Mouse (Mus musculus) midbrain, embryonic 12.5 days (tissue): ENCODE measurements at regions not wholly inside any gene's neighbourhood (a gene's known extent, or its start where the extent isn't known, plus 50 kb on each side); places are given as distances from the start of the nearest gene placed in this dataset.

Source experiments
- ATAC-seq: fragments of 200-750 bp; cut with Nextera tagmentation; 2 replicates; pipeline ENCODE4 v1.8.0; 2017; ENCODE audit warnings: low read depth, moderate TSS enrichment, moderate library complexity; ENCODE audit not compliant: low FRiP score
- H3K27ac ChIP-seq: fragments of 300-500 bp; sonication (generic); replicated peaks from 2 replicates; pipeline ENCODE4 v1.5.1; 2016; ENCODE audit warnings: mild to moderate bottlenecking
- H3K27me3 ChIP-seq: fragments of 300-500 bp; sonication (generic); 2 replicates; pipeline ENCODE4 v1.6.1; 2016; ENCODE audit warnings: mild to moderate bottlenecking
- H3K36me3 ChIP-seq: fragments of 300-500 bp; sonication (generic); 2 replicates; pipeline ENCODE4 v1.6.1; 2016
- H3K4me1 ChIP-seq: fragments of 300-500 bp; sonication (generic); 2 replicates; pipeline ENCODE4 v1.6.1; 2016
- H3K4me2 ChIP-seq: fragments of 300-500 bp; sonication (generic); replicated peaks from 2 replicates; pipeline ENCODE4 v1.6.1; 2016; ENCODE audit warnings: mild to moderate bottlenecking, moderate library complexity
- H3K4me3 ChIP-seq: fragments of 300-500 bp; sonication (generic); 2 replicates; pipeline ENCODE4 v1.5.1; 2016; ENCODE audit warnings: mild to moderate bottlenecking
- H3K9ac ChIP-seq: fragments of 300-500 bp; sonication (generic); replicated peaks from 2 replicates; pipeline ENCODE4 v1.6.1; 2016; ENCODE audit warnings: mild to moderate bottlenecking, moderate library complexity
- H3K9me3 ChIP-seq: fragments of 300-500 bp; sonication (generic); 2 replicates; pipeline ENCODE4 v1.6.1; 2016; ENCODE audit warnings: mild to moderate bottlenecking
- WGBS: fragments of 180-500 bp; shearing (Covaris S2); methylation state at CpG from one replicate; pipeline ENCODE4 v1.1.7; 2016; 5-methylcytosine and 5-hydroxymethylcytosine counted together

- H3K36me3 ChIP-seq: peaks cover 11% of the 10 kb centered on the region; the same call in 1 of the 2 replicates
- H3K4me3 ChIP-seq: peak overlapping the region; percentile 65
- no peak overlapping the region for H3K27ac ChIP-seq
- WGBS: 32% methylated on average over 34 of the region's 34 CpGs
- peaks cover 4% of the 10 kb centered on the region; the same call in 1 of the 2 replicates for H3K4me1 ChIP-seq
- H3K27me3 ChIP-seq: no peaks in the 10 kb centered on the region
- H3K4me2 ChIP-seq: peak overlapping the region; percentile 66
- ATAC-seq: peak; percentile 82
- H3K9ac ChIP-seq: peak overlapping the region; percentile 74
- H3K9me3 ChIP-seq: no peaks in the 10 kb centered on the region
These were observed 52.8 kb upstream of the Gramd1a start for GRCm38 (mm10) chr7:31208237-31209054.

GRCm38 (mm10) chr7:31207563-31208236 is 52.0 kb upstream of the Gramd1a start:
- WGBS: 72% methylated on average over 13 of the region's 13 CpGs
- ATAC-seq: peak; percentile 59
- Histone ChIP-seq H3K4me2 (peak overlapping the region; percentile 66; the same call in 1 of the 2 replicates), H3K27me3 (no peaks in the 10 kb centered on the region), H3K27ac (no peak overlapping the region), H3K9ac (no peak overlapping the region), H3K4me3 (peak overlapping the region; percentile 65), H3K9me3 (no peaks in the 10 kb centered on the region), H3K4me1 (peaks cover 4% of the 10 kb centered on the region; the same call in 1 of the 2 replicates), H3K36me3 (peaks cover 11% of the 10 kb centered on the region; the same call in 1 of the 2 replicates)
